Mouse (Mus musculus) spleen, adult 2 months (tissue): ENCODE results near the gene Sclt1. TPM values are rescaled to one million over a fixed set of nuclear protein-coding genes. Genes with fewer than 3 reads are reported as not detected.

ENCODE experiments used
- DNase-seq, 2 experiments: peaks; one replicate each; pipeline versions ENCODE4 v3.0.0 to v3.0.0-alpha.2; 2012 to 2021; ENCODE audit warnings: low spot score in 2 of 2, low read depth in 1 of 2
- H3K27ac ChIP-seq: fragments of 200-500 bp; 2 replicates; pipeline ENCODE4 v1.5.1; 2012; ENCODE audit warnings: low read length, inconsistent platforms; ENCODE audit not compliant: insufficient read depth
- H3K27me3 ChIP-seq: fragments of 200-500 bp; 2 replicates; pipeline ENCODE4 v1.6.1; 2012; ENCODE audit warnings: mild to moderate bottlenecking, moderate library complexity, low read length, inconsistent platforms; ENCODE audit not compliant: control insufficient read depth, insufficient read depth
- H3K36me3 ChIP-seq: fragments of 200-500 bp; 2 replicates; pipeline ENCODE4 v1.6.1; 2012; ENCODE audit warnings: mild to moderate bottlenecking, low read length, inconsistent platforms; ENCODE audit not compliant: control insufficient read depth, insufficient read depth
- H3K4me1 ChIP-seq: fragments of 200-500 bp; 2 replicates; pipeline ENCODE4 v1.6.1; 2011; ENCODE audit warnings: inconsistent platforms; ENCODE audit not compliant: control insufficient read depth, insufficient read depth, insufficient read length
- H3K4me3 ChIP-seq: fragments of 200-500 bp; 2 replicates; pipeline ENCODE4 v1.5.1; 2011; ENCODE audit warnings: mild to moderate bottlenecking, inconsistent platforms; ENCODE audit not compliant: insufficient read depth, insufficient read length; ENCODE audit errors: extremely low read depth
- CTCF ChIP-seq: fragments of 200-500 bp; IDR thresholded peaks from 2 replicates; pipeline ENCODE4 v1.5.1; 2011; ENCODE audit warnings: mild to moderate bottlenecking, inconsistent platforms; ENCODE audit not compliant: insufficient read depth, insufficient read length, insufficient replicate concordance; ENCODE audit errors: extremely low read depth
- POLR2A ChIP-seq: fragments of 200-500 bp; IDR thresholded peaks from 2 replicates; pipeline ENCODE4 v1.6.1; 2011; ENCODE audit warnings: low read depth, low read length, inconsistent platforms
- whole genome bisulfite sequencing: fragments of 180-500 bp; shearing (Covaris S2); methylation state at CpG from one replicate; pipeline ENCODE4 v1.1.7; 2018; 5-methylcytosine and 5-hydroxymethylcytosine counted together
- polyA plus RNA-seq: library from polyadenylated mRNA; depleted of rRNA; stranded (reverse); fragments of >200 nt; gene quantifications from 2 replicates; pipeline ENCODE4 v1.2.3, GENCODE M21; 2012

The Sclt1 gene
- polyA plus RNA-seq, 1 experiment, result 4.0 TPM

DNA sequence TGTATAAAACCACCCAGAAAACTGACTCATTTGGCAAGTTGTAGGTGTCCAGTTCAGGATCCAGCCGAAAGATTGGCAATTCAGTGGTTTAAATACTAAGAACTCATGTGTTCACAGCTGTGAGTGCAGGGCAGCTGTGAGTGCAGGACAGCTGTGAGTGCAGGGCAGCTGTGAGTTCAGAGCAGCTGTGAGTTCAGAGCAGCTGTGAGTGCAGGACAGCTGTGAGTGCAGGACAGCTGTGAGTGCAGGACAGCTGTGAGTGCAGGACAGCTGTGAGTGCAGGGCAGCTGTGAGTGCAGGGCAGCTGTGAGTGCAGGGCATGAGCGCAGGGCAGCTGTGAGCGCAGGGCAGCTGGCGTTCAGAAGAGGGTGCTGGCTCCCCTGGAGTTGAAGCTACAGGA is 147.3 kb downstream of the Sclt1 start:
- Histone ChIP-seq H3K36me3 (peaks cover 31% of the 10 kb centered on the region), H3K27ac (no peak overlapping the region), H3K27me3 (no peaks in the 10 kb centered on the region), H3K4me1 (no peaks in the 10 kb centered on the region), H3K4me3 (no peak overlapping the region)
- no peak for DNase-seq
- 96% methylated on average over 4 of the region's 4 CpGs for WGBS
- TF ChIP-seq CTCF (no peak), POLR2A (no peak)

DNA sequence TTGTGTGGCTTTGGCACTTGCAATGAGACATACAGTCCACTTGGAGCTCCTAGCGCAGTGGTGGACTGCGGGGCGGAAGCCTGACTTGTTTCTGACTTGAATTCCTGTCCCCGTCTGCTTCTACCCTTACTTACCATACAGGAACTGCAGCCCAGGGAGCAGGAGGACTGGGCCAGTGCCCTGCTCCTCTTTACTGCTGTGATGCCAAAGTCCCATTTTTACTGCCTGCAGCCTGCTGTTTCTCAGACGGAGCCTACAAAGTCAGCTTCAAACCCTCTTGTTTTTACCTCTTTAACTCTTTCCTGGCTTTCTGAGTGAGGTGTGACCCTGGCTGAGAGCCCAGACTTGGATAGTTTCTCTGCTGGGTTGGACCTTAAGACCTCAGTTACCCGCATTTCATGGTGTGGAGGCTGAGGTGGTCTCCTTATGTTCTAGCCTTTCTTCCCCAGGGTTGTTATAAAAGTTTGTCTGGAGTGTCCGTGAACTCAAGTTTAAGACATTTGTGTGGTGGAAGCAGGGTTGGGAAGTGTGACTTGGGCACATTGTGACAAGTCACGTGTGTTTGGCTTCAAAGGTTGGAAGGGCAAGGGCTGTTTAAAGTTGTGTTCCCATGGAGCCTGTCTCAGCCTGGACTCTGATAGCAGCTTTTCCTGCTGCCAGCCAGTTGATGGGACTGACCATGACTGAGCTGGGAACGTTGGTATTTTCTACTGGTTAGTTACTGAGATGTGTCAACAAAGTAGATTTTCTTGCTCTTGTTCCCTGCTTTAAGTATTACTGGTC is 148.0 kb downstream of the Sclt1 start:
- H3K4me1 ChIP-seq, result no peaks in the 10 kb centered on the region
- no peaks in the 10 kb centered on the region for H3K27me3 ChIP-seq
- WGBS, result 92% methylated on average over 9 of the region's 9 CpGs
- no peak for TF ChIP-seq CTCF
- no peak for TF ChIP-seq POLR2A
- no peak for DNase-seq
- H3K27ac ChIP-seq, result no peak overlapping the region
- H3K36me3 ChIP-seq, result peaks cover 33% of the 10 kb centered on the region
- H3K4me3 ChIP-seq, result no peak overlapping the region

DNA sequence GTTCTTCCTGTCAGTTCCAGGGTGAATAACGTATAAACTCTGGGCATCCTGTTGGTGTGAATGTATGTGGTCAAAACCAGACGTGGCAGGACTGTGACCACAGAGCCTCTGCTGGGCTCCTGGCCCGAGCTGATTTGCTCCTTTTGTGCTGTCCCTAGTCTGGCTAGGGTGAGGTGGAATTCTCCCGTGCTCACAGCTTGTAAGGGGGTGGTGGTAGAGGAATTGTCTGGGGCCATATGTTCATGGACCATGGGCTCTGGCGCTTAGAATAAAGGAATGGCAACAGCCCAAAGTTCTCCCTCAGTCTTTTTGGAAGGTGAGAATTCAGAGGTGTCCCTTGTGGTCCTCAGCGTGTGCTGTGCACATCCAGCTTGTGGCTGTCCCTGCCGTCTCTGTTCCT is 149.5 kb downstream of the Sclt1 start:
- WGBS, result 74% methylated on average over 7 of the region's 7 CpGs
- Histone ChIP-seq H3K27ac (no peak overlapping the region), H3K4me3 (no peak overlapping the region), H3K27me3 (no peaks in the 10 kb centered on the region), H3K4me1 (no peaks in the 10 kb centered on the region), H3K36me3 (peaks cover 31% of the 10 kb centered on the region)
- DNase-seq, result no peak
- TF ChIP-seq POLR2A (no peak), CTCF (no peak)

GRCm38 (mm10) chr3:41591651-41592170 is 150.6 kb downstream of the Sclt1 start:
- Histone ChIP-seq H3K27ac (no peak overlapping the region), H3K4me3 (no peak overlapping the region), H3K4me1 (no peaks in the 10 kb centered on the region), H3K27me3 (no peaks in the 10 kb centered on the region), H3K36me3 (peaks cover 26% of the 10 kb centered on the region)
- TF ChIP-seq POLR2A, result no peak
- no peak for DNase-seq
- WGBS, result 96% methylated on average over 14 of the region's 14 CpGs

DNA sequence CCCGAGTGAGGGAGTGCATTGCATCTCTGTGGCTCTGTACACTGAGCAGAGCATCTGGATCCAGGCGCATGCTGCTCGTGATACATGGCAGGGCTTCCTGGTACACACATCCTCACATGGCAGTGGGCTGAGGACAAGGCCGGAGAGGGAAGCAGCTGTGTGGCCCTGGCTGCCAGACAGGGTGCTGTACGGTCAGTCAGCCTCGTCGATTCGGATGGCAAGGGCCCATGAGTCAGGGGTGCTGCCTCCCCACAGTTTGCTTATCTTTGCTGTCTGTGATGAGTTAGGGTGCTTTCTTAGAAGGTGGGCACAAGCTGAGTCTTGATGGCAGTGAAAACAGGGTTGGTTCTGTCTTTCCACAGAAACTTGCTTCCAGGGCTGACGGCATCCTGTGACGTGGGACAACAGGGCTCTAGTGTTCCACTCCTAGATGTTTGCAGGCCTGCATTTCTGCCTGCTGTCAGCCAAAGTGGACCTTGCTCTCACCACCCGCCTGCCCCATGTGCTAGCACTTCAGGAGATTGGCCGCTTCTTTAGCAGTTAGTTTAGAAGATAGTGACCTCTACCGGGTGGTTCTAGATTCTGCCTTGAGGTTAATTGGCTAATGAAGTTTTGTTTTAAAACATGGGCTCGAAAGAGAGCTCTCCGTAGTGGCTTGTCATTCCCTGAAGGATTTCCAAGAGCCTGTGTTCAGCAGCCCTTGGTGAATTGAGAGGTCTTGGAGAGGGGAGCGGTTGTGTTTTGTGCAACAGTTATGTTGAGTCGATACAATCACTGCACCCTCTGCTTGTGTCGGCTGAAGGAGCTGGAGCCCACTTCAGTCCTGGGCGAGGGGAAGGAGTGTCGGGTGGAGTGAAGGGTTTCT is 151.4 kb downstream of the Sclt1 start:
- no peak overlapping the region for H3K4me3 ChIP-seq
- peaks cover 24% of the 10 kb centered on the region for H3K36me3 ChIP-seq
- no peaks in the 10 kb centered on the region for H3K27me3 ChIP-seq
- TF ChIP-seq CTCF (no peak), POLR2A (no peak)
- no peak overlapping the region for H3K27ac ChIP-seq
- no peaks in the 10 kb centered on the region for H3K4me1 ChIP-seq
- no peak for DNase-seq
- WGBS, result 93% methylated on average over 20 of the region's 20 CpGs

- no peaks in the 10 kb centered on the region for H3K4me1 ChIP-seq
- H3K4me3 ChIP-seq, result no peak overlapping the region
- H3K27ac ChIP-seq, result no peak overlapping the region
- peaks cover 22% of the 10 kb centered on the region for H3K36me3 ChIP-seq
- DNase-seq, result no peak
- WGBS, result 96% methylated on average over 4 of the region's 4 CpGs
- TF ChIP-seq CTCF (no peak), POLR2A (no peak)
- H3K27me3 ChIP-seq, result no peaks in the 10 kb centered on the region
Observed at GRCm38 (mm10) chr3:41589988-41590387, 152.3 kb downstream of the Sclt1 start.
